Mouse (Mus musculus): Measurements from ENCODE around the gene Pstk. TPM values are rescaled to one million over a fixed set of nuclear protein-coding genes. Genes with fewer than 3 reads are reported as not detected.
"Not testable (repeated sequence)": the region's sequence is repeated elsewhere in the genome, so short reads cannot be mapped to it uniquely, and the experiment has no call there.

Pstk gene
- total RNA-seq (2021): 10 to 100 TPM; 43.3 to 50.5 TPM

DNA sequence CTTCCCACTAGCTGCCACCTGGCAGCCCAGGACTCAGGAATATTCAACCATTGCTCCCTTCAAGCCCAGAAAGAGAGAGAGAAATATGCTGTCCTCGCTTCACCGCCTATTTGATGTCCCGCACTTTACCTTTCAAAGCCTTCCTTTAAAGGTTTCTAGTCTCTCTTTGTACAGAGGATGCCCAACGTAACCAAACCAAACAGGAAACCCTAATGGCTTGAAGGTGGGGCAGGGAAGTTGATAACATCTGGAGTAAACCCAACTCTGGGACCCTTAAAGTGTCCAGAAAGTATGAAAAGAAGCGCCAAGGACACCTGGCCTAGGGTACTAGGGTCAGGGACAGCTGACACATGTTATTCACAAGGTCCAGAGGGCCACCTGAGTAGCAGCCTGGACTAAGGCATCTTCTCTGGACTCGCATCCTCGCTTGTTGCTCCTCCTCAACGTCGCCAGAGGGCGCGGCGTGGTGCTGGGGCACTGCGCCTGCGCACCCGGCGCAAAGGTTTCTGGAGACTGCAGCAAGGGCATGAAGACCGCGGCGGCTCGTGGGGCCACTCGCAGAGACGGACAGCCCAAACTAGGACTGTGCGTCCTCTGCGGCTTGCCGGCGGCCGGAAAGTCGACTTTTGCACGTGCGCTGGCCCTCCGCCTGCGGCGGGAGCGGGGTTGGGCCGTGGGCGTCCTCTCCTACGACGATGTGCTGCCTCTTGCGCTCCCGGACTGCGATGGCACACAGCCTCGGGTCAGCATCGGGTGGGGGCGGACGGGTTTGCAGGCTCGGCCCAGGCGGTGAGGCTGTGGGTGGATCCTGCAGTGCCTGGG, at the start of gene Pstk:
Gene Pstk, plus strand, starts transcription at position 494 of the 822 bp plus-strand sequence.
- peak; percentile 83 for DNase-seq (ENCODE audit: low spot score)
- intact Hi-C loops (cut with DNase I): no loop called here

- no peak for DNase-seq (ENCODE audit: low spot score)
- intact Hi-C loops (cut with DNase I): no loop called here
These were observed 48.7 kb upstream of the Pstk start, which contains the start of gene Cuzd1 for GRCm38 (mm10) chr7:131322192-131322591. TSS of gene Cuzd1 (minus strand) at chr7:131322292.

- DNase-seq (ENCODE audit: low spot score): no peak
- intact Hi-C loops (cut with DNase I): no loop called here
These were observed 43.9 kb upstream of the Pstk start for GRCm38 (mm10) chr7:131327054-131327453.

DNA sequence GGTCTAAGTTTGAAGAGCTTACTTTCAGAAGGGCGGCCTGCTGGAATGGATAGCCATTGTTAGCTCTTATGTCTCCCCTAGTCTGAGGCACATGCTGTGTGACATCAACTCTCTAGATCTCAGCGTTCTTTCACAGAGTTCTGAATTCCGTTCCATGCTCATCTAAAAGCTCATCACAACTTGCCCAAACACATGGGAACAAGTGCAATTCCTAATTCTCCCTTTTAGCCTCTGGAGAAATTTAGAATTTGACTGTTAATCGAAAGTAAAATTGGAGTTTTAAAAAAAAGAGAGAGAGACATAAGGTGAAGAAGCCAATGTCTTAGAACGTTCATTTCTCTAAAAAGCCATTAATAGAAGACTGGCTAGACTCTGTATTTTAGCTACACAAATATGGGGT, 41.5 kb upstream of the Pstk start, which contains the start of gene Fam24b:
Gene Fam24b, minus strand, starts transcription at position 101 of the 400 bp plus-strand sequence.
- no peak for DNase-seq (ENCODE audit: low spot score)
- intact Hi-C loops (cut with DNase I): no loop called here

DNA sequence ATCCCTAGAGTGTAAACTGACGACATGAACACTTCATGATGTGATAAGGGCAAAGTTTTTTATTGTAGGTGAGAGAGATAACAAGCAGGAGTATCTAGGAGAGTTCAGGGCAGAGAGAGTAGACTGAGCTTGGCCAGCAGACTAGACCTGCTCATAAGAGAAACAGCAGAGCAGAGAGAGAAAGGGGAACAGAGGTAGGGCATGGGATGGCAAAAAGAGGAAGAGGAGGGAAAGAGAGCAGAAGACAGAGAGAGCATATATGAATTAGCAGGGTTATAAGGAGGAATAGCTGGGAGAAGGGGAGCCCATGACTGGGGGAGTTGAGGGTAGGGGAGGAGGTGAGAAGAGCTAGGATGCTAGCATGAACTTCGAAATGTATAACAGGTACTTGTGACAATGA, 39.3 kb upstream of the Pstk start:
- intact Hi-C loops (cut with DNase I): no loop called here
- no peak for DNase-seq (ENCODE audit: low spot score)

DNA sequence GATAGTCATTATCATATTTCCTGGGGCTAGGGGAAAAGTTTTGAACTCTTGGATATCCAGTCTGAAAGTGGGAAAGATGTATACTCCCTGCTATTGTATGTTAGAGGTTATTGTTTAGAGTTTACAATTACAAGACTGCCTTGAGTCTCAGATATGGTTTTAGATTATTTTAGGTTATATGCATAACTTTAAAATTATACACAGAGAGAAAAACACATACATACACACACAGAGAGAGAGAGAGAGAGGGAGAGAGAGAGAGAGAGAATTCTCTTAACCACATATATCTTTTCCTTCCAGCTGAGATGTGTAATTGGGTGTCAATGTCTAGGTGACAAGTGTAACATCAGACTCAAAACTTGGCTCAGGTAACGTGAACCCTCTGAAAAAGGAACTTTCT, 37.4 kb upstream of the Pstk start, which contains the start of gene Fam24a:
Gene Fam24a, plus strand, starts transcription at position 301 of the 400 bp plus-strand sequence.
- DNase-seq (ENCODE audit: low spot score): no peak
- intact Hi-C loops (cut with DNase I): no loop called here

DNA sequence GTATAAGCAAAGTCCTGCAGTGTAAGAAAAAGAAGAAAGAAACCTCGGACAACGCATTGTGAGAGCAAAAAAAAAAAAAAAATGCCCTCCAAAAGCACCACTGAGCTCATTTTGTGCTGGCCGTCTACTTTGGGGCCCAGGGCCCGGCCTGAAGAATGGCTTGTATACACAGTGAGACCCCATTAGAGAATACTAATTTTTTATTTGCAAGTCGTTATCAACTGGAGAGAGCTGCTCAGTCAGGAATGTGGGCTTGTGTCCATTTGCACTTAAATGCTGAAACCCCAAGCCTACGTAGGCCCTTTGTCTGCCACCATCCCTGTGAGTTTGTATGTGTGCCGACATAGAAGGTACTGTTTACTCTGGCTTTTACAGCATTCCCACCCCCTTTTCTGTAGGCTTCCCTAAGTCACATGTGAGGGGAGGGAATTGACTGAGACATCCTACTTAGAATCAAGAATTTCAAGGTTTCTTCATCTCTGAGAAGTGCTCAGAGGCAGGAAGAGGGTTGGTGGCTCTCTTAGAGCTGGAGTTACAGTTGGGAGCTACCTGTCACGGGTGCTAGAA, 33.4 kb upstream of the Pstk start:
- DNase-seq (ENCODE audit: low spot score): no peak
- intact Hi-C loops (cut with DNase I): no loop called here

DNA sequence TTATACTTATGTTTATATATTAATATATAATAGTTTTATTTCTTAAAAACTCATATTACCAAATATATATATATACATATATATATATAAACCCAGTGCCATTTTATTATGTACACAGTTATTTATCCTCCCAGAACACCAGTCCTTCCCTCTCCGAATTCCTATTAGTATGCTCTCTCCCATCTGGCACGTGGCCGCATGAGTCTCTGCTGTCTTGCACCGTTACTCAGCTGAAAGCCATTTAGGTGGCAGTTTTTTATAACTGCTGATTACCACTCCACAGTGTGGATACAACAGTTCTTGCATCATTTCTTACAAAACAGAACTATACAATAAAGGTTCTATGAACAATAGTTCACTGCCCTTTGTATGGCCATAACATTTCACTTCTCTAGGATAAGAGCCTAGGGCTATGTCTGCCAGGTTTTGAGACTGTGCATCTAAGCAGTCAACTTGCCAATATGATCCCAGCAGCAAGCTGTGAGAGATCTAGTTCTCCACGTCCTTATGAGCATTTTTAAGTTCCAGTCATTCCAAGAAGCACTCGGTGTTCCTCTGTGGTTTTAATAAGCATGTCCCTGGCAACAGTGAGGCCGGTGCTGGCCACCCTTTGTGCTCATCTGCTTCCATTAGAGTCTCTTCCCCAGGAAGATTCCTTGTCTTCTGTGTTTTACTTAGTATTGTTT, 24.9 kb upstream of the Pstk start:
- DNase-seq (ENCODE audit: low spot score): no peak
- intact Hi-C loops (cut with DNase I): no loop called here

- intact Hi-C loops (cut with DNase I): no loop called here
- DNase-seq (ENCODE audit: low spot score): no peak
These were observed 14.8 kb upstream of the Pstk start for GRCm38 (mm10) chr7:131356105-131356504.

DNA sequence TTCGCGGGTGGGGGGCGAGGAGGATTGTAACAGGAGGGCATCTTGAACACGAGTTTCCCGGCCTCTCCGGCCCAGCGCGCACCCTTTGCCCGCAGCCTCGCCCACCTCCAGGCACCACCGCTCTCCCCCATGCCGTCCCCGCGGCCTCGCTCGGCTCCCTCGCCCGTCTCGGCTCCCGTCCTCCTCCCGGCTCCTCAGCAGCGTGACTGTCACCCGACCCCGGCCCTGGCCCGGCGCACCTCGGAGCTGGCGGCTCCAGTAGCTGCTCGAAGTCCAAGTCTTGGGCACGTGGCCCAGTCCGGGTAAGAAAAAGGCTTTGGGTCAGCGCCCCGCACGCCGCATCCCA, 8.7 kb upstream of the Pstk start:
- DNase-seq (ENCODE audit: low spot score): no peak
- intact Hi-C loops (cut with DNase I): loop anchor here (2.0 to 5.0 kb wide), 2 partner anchors 49 to 195 kb away; partner anchors contain the start of genes Acadsb and Ikzf5

DNA sequence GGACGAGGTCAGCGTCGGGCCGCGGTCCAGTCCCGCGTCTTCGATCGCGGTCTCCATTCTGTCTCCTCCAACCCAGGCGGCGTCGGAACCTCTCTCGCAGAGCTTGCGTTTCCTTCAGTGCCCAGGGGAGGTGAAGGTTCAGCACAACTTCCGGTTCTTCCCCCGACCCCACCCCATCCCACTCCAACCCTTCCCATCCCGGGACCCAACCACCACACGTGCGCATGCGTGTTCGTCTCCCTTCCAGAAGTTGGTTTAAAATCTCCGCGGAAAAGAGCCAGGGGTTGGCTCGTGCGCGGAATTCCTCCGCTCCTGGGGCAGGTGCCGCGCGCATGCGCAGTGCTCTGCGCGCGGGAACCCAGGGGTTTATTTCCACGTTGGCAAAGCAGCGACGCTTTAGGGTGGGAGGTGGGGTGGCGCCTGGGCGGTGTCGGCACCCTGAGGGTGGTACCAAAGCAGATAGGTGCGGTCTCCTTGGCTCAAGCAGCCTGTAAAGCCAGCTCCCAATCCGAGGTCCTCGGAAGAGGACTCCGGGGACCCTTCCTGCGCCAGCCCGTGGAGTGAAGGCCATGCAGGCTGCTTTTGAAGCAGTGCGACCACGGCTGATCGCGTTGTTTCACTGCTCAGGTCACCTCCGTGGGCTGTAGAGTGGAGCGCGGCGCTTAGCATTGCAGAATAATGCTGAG, 8.2 kb upstream of the Pstk start, which contains the start of gene 2310057M21Rik:
Gene 2310057M21Rik, minus strand, starts transcription at position 145 of the 686 bp plus-strand sequence.
- DNase-seq (ENCODE audit: low spot score): peak; percentile 88
- intact Hi-C loops (cut with DNase I): loop anchor here (2.0 to 5.0 kb wide), 2 partner anchors 48 to 195 kb away; partner anchors contain the start of genes Acadsb and Ikzf5

- DNase-seq (ENCODE audit: low spot score): no peak
- intact Hi-C loops (cut with DNase I): loop anchor here (5.0 kb wide), 1 partner anchor 193 kb away; no protein-coding TSS in a partner anchor
These were observed 6.8 kb upstream of the Pstk start for GRCm38 (mm10) chr7:131364131-131364530.

DNA sequence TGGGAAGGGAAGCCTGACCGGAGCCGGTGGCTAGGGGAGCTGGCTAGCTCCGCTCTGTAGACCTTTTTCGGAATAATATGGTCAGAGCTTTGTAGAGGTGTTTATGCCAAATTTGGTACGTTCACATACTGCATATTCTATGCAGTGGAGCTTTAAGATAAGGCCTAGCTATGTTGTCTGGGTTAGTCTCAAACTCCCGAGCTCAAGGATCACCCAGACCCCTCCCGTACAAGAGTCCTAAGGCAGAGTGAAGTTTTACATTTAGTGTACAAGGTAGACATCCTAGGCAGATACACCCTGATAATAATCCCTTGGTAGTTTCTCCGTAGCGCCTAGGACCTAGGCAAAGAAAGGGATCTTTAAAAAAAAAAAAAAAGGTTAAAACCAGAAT, 524 bp downstream of the Pstk start:
- intact Hi-C loops (cut with DNase I): no loop called here
- DNase-seq (ENCODE audit: low spot score): no peak

GRCm38 (mm10) chr7:131371880-131372651, 1.1 kb downstream of the Pstk start:
- intact Hi-C loops (cut with DNase I): no loop called here
- DNase-seq (ENCODE audit: low spot score): no peak

- intact Hi-C loops (cut with DNase I): not testable (repeated sequence)
These were observed 20.8 kb downstream of the Pstk start for GRCm38 (mm10) chr7:131391761-131392160.

DNA sequence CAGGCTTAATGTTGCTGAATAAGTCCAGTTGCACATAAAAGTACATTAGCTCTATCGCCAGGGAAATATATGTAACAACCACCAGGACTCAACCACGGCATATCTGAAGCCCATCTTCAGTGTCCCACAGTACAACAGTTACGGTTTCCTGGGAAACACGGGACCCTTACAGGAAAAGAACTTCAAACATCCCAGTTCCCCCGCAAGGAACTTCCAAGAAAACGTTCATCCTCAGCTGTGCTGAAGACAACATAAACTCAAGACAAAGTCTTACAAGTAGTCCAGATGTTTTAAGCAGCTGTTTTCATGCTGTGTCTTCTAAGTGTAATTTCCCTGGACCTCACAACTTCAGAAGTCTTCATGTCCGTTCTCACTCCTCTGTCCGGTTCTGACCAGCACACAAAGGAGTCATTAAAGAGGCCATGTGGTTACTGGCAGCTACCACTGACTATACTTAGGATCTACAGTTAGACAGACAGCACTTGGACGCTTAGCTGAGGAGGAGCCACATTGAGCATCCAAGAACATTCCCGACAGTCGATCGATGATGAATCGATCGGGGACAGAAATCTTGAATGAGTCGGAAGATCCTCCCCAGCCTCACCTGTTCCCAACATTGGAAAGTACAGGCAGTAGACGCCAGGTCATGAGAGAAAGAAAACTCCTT, 38.5 kb downstream of the Pstk start:
- intact Hi-C loops (cut with DNase I): no loop called here
- no peak for DNase-seq (ENCODE audit: low spot score)

More at GRCm38 (mm10) chr7:131391761-131392160, 20.8 kb downstream of the Pstk start:
- not testable (repeated sequence) for DNase-seq (ENCODE audit: low spot score)

DNA sequence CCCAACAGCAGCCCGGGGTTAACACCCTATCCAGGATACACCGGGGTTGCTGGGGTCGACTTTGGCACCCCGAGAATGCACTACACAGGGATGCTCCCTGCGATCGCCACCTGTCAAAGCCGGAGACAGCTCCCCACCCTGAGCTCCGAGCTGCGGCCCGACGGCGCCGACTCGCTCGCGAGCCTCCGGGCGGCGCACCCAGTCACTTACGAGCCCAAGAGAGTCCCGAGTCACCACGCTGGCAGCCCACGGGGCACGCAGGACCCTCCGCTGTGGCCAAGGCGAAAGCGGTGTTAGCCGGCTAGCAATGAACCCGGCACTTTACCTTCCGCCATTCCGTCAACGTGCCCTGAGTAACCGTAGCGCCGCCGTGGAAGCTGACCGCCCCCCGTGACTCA, 39.0 kb downstream of the Pstk start:
- intact Hi-C loops (cut with DNase I): loop anchor here (2.0 to 5.0 kb wide), 2 partner anchors 47 to 152 kb away; partner anchors contain the start of genes 2310057M21Rik and Bub3
- DNase-seq (ENCODE audit: low spot score): no peak

- intact Hi-C loops (cut with DNase I): loop anchor here (2.0 to 5.0 kb wide), 2 partner anchors 48 to 152 kb away; partner anchors contain the start of genes 2310057M21Rik and Bub3
- DNase-seq (ENCODE audit: low spot score): peak; percentile 98
These were observed 39.6 kb downstream of the Pstk start, which contains the start of the genes Ikzf5 and Acadsb for GRCm38 (mm10) chr7:131410416-131411058. TSS of gene Ikzf5 (minus strand) at chr7:131410521. TSS of gene Acadsb (plus strand) at chr7:131410601.
